Mouse (Mus musculus) limb, embryonic 14.5 days (tissue): ENCODE results near the gene Olfr313. TPM values are rescaled to one million over a fixed set of nuclear protein-coding genes. Genes with fewer than 3 reads are reported as not detected.
"Not testable (repeated sequence)": the region's sequence is repeated elsewhere in the genome, so short reads cannot be mapped to it uniquely, and the experiment has no call there.

Source experiments
- ATAC-seq: fragments of 200-750 bp; cut with Nextera tagmentation; 2 replicates; pipeline ENCODE4 v1.8.0; 2017; ENCODE audit warnings: low read depth, moderate number of reproducible peaks, moderate TSS enrichment; ENCODE audit not compliant: low FRiP score
- DNase-seq: peaks from one replicate; pipeline ENCODE4 v3.0.0-alpha.2; 2015; ENCODE audit warnings: low spot score
- H3K27ac ChIP-seq: fragments of 300-500 bp; sonication (generic); replicated peaks from 2 replicates; pipeline ENCODE4 v1.5.1; 2014; ENCODE audit warnings: low read depth, mild to moderate bottlenecking, low read length, moderate library complexity, mixed read lengths
- H3K27me3 ChIP-seq: fragments of 300-500 bp; sonication (generic); 2 replicates; pipeline ENCODE4 v1.6.1; 2014; ENCODE audit warnings: low read length, mixed read lengths; ENCODE audit not compliant: control insufficient read depth, insufficient read depth
- H3K36me3 ChIP-seq: fragments of 300-500 bp; sonication (generic); 2 replicates; pipeline ENCODE4 v1.6.1; 2014; ENCODE audit warnings: mild to moderate bottlenecking, low read length, moderate library complexity, mixed read lengths; ENCODE audit not compliant: control insufficient read depth, insufficient read depth
- H3K4me1 ChIP-seq: fragments of 300-500 bp; sonication (generic); 2 replicates; pipeline ENCODE4 v1.6.1; 2014; ENCODE audit warnings: antibody characterized with exemption, low read length, mixed read lengths; ENCODE audit not compliant: control insufficient read depth, insufficient read depth
- H3K4me2 ChIP-seq: fragments of 300-500 bp; sonication (generic); replicated peaks from 2 replicates; pipeline ENCODE4 v1.6.1; 2014; ENCODE audit warnings: low read depth, mild to moderate bottlenecking, low read length, moderate library complexity; ENCODE audit not compliant: severe bottlenecking
- H3K4me3 ChIP-seq: fragments of 300-500 bp; sonication (generic); replicated peaks from 2 replicates; pipeline ENCODE4 v1.5.1; 2014; ENCODE audit warnings: low read length
- H3K9ac ChIP-seq: fragments of 300-500 bp; sonication (generic); 2 replicates; pipeline ENCODE4 v1.6.1; 2014; ENCODE audit warnings: mild to moderate bottlenecking, low read depth, low read length, moderate library complexity; ENCODE audit not compliant: severe bottlenecking
- H3K9me3 ChIP-seq: fragments of 300-500 bp; sonication (generic); 2 replicates; pipeline ENCODE4 v1.6.1; 2016; ENCODE audit warnings: low read length; ENCODE audit not compliant: control insufficient read depth
- POLR2A ChIP-seq: fragments of 200-500 bp; IDR thresholded peaks from 2 replicates; pipeline ENCODE4 v1.8.0; 2012; ENCODE audit warnings: inconsistent platforms, mild to moderate bottlenecking, moderate library complexity, borderline replicate concordance; ENCODE audit not compliant: insufficient read depth, insufficient read length; ENCODE audit errors: extremely low read depth
- WGBS: fragments of 180-500 bp; shearing (Covaris S2); extraction: QIAGEN DNeasy Blood & Tissue Kit; methylation state at CpG from one replicate; pipeline ENCODE4 v1.1.7; 2014; 5-methylcytosine and 5-hydroxymethylcytosine counted together
- polyA plus RNA-seq, 2 experiments: library from polyadenylated mRNA; depleted of rRNA in 1 of 2; stranded (reverse) in 1 of 2; unstranded in 1 of 2; fragments of >200 nt; fragmentation: Nextera tagmentation in 1 of 2; extraction: Ambion mirVana in 1 of 2; gene quantifications; 2 replicates each; pipeline versions ENCODE4 v1.2.1 to v1.2.3; 2012 to 2014

Gene Olfr313
- polyA plus RNA-seq, 2 experiments, result not detected

GRCm38 (mm10) chr11:58801558-58802228, 13.1 kb upstream of the Olfr313 start, which contains the start of gene Fam183b:
Gene Fam183b (minus strand): TSS chr11:58801960.
- Histone ChIP-seq H3K36me3 (no peaks in the 10 kb centered on the region), H3K27ac (no peak within 1 kb of the TSS), H3K9ac (no peak within 1 kb of the TSS), H3K27me3 (no peaks in the 10 kb centered on the region), H3K4me2 (no peak within 1 kb of the TSS), H3K4me3 (no peak within 1 kb of the TSS), H3K4me1 (no peaks in the 10 kb centered on the region), H3K9me3 (no peaks in the 10 kb centered on the region)
- ATAC-seq, result no peak
- WGBS, result 42% methylated on average over 14 of the region's 14 CpGs
- no peak for TF ChIP-seq POLR2A
- DNase-seq, result no peak

- no peaks in the 10 kb centered on the region for H3K27me3 ChIP-seq
- H3K9me3 ChIP-seq, result no peaks in the 10 kb centered on the region
- DNase-seq (no peak), ATAC-seq (no peak)
- H3K36me3 ChIP-seq, result no peaks in the 10 kb centered on the region
- no peak for TF ChIP-seq POLR2A
- H3K9ac ChIP-seq, result no peak overlapping the region
- no peak overlapping the region for H3K4me3 ChIP-seq
- H3K4me2 ChIP-seq, result no peak overlapping the region
- 61% methylated on average over 4 of the region's 4 CpGs for WGBS
- H3K27ac ChIP-seq, result no peak overlapping the region
- H3K4me1 ChIP-seq, result no peaks in the 10 kb centered on the region
Measured at GRCm38 (mm10) chr11:58803871-58804270, 10.9 kb upstream of the Olfr313 start.

GRCm38 (mm10) chr11:58804393-58804792, 10.4 kb upstream of the Olfr313 start:
- Histone ChIP-seq H3K4me3 (no peak overlapping the region), H3K27ac (no peak overlapping the region), H3K9ac (no peak overlapping the region), H3K4me2 (no peak overlapping the region), H3K9me3 (no peaks in the 10 kb centered on the region), H3K27me3 (no peaks in the 10 kb centered on the region), H3K4me1 (no peaks in the 10 kb centered on the region), H3K36me3 (no peaks in the 10 kb centered on the region)
- DNase-seq (no peak), ATAC-seq (no peak)
- WGBS, result 68% methylated on average over 2 of the region's 2 CpGs
- TF ChIP-seq POLR2A, result no peak

- H3K4me1 ChIP-seq, result no peaks in the 10 kb centered on the region
- TF ChIP-seq POLR2A, result no peak
- DNase-seq, result no peak
- WGBS, result 0% methylated on average over 1 of the region's 1 CpGs
- H3K9me3 ChIP-seq, result no peaks in the 10 kb centered on the region
- H3K9ac ChIP-seq, result no peak overlapping the region
- H3K4me2 ChIP-seq, result no peak overlapping the region
- no peak overlapping the region for H3K27ac ChIP-seq
- no peaks in the 10 kb centered on the region for H3K36me3 ChIP-seq
- no peak overlapping the region for H3K4me3 ChIP-seq
- ATAC-seq, result no peak
- H3K27me3 ChIP-seq, result no peaks in the 10 kb centered on the region
Measured at GRCm38 (mm10) chr11:58812001-58812400, 2.8 kb upstream of the Olfr313 start.

DNA sequence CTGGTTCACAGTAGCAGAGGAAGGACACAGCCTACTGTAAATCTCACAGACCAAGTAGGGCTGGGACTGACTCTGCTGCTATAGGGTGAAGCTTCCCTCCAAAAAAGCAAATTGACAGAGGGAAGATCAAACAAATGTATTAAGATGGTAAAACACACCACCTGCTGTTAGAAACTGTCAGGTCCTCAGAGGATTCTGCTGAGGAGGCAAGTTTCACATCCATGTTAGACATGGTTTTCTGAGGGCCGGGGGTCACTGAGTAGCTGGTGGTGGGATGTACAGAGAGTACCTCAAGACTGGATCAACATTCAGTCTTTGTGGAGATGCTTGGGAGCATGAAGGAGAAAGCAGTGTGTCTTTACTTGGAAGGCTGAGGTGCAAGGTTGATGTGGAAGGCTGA, 876 bp downstream of the Olfr313 start:
- Histone ChIP-seq H3K36me3 (no peaks in the 10 kb centered on the region), H3K27ac (no peak overlapping the region), H3K4me2 (no peak overlapping the region), H3K9me3 (no peaks in the 10 kb centered on the region), H3K4me1 (no peaks in the 10 kb centered on the region), H3K9ac (no peak overlapping the region), H3K4me3 (no peak overlapping the region), H3K27me3 (no peaks in the 10 kb centered on the region)
- 78% methylated on average over 1 of the region's 1 CpGs for WGBS
- ATAC-seq (no peak), DNase-seq (no peak)
- TF ChIP-seq POLR2A, result no peak

- not testable (repeated sequence) for DNase-seq, H3K36me3 ChIP-seq, H3K4me1 ChIP-seq, H3K4me3 ChIP-seq, H3K27ac ChIP-seq, H3K4me2 ChIP-seq, ATAC-seq, H3K9ac ChIP-seq, H3K9me3 ChIP-seq, H3K27me3 ChIP-seq
Measured at GRCm38 (mm10) chr11:58828937-58829336, 14.1 kb downstream of the Olfr313 start, which contains the start of gene Olfr312. Gene Olfr312 (plus strand): TSS chr11:58829237.
